Mouse (Mus musculus) inflammation-experienced regulatory T-cells, adult 6 months (primary cell): Measurements from ENCODE around the gene BC004004. TPM values are rescaled to one million over a fixed set of nuclear protein-coding genes. Genes with fewer than 3 reads are reported as not detected.
"Not testable (repeated sequence)": the region's sequence is repeated elsewhere in the genome, so short reads cannot be mapped to it uniquely, and the experiment has no call there.

Experiments used
- ATAC-seq: one replicate; pipeline ENCODE4 v1.8.0; 2017
- polyA plus RNA-seq, 3 experiments: library from polyadenylated mRNA; unstranded; fragments of 100-300 nt; shearing (Covaris generic); gene quantifications; one replicate each; pipeline ENCODE4 v1.2.1; 2017

Gene BC004004
- polyA plus RNA-seq = 100 to 1,000 TPM; 120 to 122 (median 120) TPM

- peak; percentile 78 for ATAC-seq
Measured at GRCm38 (mm10) chr17:29268682-29269348, at the start of gene BC004004. Gene BC004004, plus strand, starts transcription at chr17:29268788.

GRCm38 (mm10) chr17:29220631-29221030 lies 48.0 kb upstream of the BC004004 start:
- ATAC-seq = no peak

- ATAC-seq = no peak
Measured at GRCm38 (mm10) chr17:29231109-29231508, 37.5 kb upstream of the BC004004 start.

GRCm38 (mm10) chr17:29236111-29236510 lies 32.5 kb upstream of the BC004004 start:
- no peak for ATAC-seq

- ATAC-seq = no peak
Measured at GRCm38 (mm10) chr17:29237267-29237771, 31.3 kb upstream of the BC004004 start.

GRCm38 (mm10) chr17:29237772-29238420 lies 30.7 kb upstream of the BC004004 start, which contains the start of gene Cpne5:
Gene Cpne5, minus strand, starts transcription at chr17:29238167.
- no peak for ATAC-seq

- ATAC-seq = no peak
Measured at GRCm38 (mm10) chr17:29238421-29238945, 30.1 kb upstream of the BC004004 start.

GRCm38 (mm10) chr17:29244912-29245311 lies 23.7 kb upstream of the BC004004 start:
- no peak for ATAC-seq

GRCm38 (mm10) chr17:29245725-29246124 lies 22.9 kb upstream of the BC004004 start:
- no peak for ATAC-seq

- no peak for ATAC-seq
Measured at GRCm38 (mm10) chr17:29246602-29247001, 22.0 kb upstream of the BC004004 start.

- no peak for ATAC-seq
Measured at GRCm38 (mm10) chr17:29247881-29248280, 20.7 kb upstream of the BC004004 start.

- ATAC-seq = no peak
Measured at GRCm38 (mm10) chr17:29249512-29249911, 19.1 kb upstream of the BC004004 start.

- not testable (repeated sequence) for ATAC-seq
Measured at GRCm38 (mm10) chr17:29251006-29251405, 17.6 kb upstream of the BC004004 start.

- no peak for ATAC-seq
Measured at GRCm38 (mm10) chr17:29251608-29252390, 16.8 kb upstream of the BC004004 start.

- no peak for ATAC-seq
Measured at GRCm38 (mm10) chr17:29253236-29253635, 15.4 kb upstream of the BC004004 start.

GRCm38 (mm10) chr17:29253684-29254083 lies 14.9 kb upstream of the BC004004 start:
- ATAC-seq = no peak

GRCm38 (mm10) chr17:29254784-29255183 lies 13.8 kb upstream of the BC004004 start:
- ATAC-seq = not testable (repeated sequence)

GRCm38 (mm10) chr17:29256507-29256906 lies 12.1 kb upstream of the BC004004 start:
- ATAC-seq = no peak

- ATAC-seq = no peak
Measured at GRCm38 (mm10) chr17:29257001-29257511, 11.5 kb upstream of the BC004004 start.

- ATAC-seq = no peak
Measured at GRCm38 (mm10) chr17:29258025-29258558, 10.5 kb upstream of the BC004004 start.

GRCm38 (mm10) chr17:29258921-29259320 lies 9.7 kb upstream of the BC004004 start:
- no peak for ATAC-seq

GRCm38 (mm10) chr17:29259489-29259888 lies 9.1 kb upstream of the BC004004 start:
- peak; percentile 39 for ATAC-seq
